Mouse (Mus musculus): ENCODE data around the gene Fblim1.

The Fblim1 gene

DNA sequence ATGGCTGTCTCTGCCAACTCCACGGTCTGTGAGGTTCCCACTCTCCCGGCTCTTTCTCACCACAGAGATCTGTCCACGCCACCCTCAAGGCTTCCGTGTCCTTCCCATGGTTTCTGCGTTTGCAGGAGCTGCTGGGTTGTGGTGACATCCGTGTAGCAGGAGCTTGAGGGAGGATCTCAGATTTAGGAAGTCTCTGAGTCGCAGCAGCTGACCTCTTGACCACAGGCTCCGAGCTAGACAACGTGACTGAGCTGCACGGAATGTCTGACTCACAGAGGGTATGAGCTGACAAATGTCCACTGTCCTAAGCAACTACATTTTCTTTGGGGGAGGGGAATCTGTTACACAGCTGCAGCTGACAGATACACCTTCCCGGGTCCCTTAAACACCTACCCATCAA is at the start of gene Fblim1:
Gene Fblim1, minus strand, starts transcription at position 236 of the 400 bp plus-strand sequence.
- no peak for DNase-seq

DNA sequence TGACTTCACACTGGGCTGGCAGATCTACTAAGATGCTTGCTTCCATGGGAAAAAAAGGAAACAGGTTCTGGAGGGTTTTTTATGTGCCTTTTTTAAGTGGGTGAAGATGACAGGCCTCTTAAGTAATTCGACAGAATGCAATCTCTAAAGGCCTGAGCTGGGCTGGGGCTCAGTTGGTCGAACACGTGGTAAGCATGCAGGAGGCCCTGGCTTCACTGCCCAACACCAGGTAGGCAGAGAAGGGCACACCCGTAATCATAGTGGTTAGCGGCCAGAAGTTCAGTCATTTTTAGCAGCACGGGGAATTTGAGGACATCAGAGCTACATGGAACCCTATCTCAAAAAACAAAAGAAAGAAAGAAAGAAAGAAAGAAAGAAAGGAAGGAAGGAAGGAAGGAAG is 48.6 kb upstream of the Fblim1 start:
- no peak for DNase-seq

DNA sequence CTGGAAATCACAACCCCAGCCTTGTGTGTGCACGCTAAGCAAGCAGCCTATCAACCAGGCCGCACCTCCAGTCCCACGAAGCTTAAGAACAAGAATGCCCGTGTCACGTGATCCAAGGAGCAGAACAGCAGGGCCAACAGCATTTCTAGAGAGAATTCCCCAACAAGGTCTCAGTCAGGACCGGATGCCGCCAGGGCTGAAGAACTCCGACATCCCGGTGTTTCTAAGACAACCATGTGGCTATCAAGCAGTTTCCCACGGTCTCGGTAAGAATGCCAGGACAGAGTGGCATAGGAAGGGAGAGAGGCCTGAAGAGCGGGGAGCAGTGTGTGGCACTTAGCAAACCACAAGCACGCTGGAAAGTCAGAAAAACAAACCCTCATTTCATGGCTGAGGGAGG is 47.9 kb upstream of the Fblim1 start:
- DNase-seq, result no peak

DNA sequence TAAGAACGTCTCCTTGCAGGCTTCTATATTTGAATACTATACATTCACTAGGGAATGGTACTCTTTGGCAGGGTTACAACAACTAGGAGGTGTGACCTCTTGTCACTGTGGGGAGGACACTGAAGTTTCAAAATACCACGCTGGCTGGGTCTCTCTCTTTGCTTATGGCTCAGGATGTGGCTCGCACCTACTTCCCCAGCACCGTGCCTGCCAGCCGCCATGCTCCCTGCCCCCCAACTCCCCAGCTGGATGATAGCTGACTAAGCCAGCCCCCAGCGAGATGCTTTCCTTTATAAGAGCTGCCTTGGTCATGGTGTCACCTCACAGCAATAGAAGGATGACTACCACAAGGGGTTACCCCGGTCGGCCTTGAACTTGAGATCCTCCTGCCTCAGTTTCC is 47.1 kb upstream of the Fblim1 start:
- no peak for DNase-seq

DNA sequence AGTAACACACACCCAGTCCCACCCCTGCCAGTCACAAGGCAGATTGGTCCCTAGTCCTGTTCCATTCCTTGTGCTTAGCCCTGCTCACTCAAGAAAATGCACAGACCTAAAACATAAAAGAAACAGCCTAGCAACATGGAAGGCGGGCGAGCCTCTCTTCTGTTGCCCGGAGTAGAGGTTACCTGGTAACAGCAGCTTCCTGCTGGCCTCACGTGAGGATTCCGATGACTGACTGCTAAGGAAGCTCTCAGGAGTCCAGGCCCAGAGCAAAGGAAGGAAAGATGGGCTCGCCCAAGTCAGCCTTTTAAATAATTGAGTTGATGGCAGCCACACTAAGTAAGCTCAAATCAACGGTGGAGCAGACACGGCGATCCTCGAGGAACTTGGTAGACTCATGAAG is 46.0 kb upstream of the Fblim1 start:
- no peak for DNase-seq

DNA sequence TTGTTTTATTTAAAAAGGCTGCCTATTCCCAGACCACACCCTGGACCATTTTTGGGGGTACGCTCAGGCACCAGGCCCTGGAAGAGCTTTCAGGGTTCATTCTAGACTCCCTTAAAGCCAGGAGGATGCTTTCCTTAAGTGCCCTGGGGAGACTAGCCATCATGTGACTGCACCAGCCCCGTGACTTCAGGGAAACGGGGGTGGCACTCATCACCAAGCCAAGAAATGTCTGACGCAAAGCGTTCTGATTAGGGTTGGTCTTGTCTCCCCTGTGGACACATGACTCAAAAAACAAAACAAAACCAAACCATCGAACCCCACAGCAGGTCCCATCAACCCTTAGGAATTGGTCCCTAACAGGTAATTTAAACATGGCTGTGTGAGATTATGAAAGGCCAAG is 45.4 kb upstream of the Fblim1 start:
- no peak for DNase-seq

DNA sequence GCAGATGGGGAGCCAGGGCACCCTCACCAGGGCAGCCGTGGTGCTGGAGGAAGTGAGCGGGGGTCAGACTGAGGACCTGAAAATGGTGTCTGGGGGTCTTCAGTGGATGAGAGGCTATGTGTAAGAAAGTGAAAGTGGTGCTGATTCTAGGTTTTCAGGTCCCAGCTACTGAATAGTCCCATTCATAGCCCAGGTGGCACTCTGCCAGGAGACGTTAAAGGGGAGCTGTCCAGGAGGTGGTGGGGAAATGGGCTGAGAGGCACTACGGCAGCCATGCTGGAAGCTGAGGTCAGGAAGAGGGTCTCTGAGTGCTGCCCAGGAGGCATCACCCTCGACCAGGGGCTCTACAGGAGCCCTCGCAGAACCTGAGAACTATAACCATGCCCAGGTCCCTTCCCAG is 43.3 kb upstream of the Fblim1 start:
- no peak for DNase-seq

DNA sequence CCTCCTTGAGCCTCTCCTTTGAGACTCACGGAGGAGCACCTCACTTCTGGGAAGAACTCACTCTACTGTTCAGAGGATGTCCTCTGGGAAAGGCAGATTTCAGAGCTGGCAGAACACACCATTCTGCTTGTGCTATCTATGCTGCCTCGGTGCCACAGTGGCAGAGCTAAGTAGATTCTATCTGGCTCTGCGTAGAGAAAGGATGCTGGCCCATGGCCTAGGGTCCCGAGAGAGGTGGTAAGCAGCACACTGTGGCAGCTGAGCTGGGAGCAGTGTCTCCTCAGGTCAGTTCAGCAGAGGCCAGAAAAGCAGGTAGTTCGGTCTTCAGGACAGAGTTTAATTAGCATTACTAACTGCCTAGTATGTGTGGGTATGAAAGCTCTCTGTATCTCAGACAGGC is 42.4 kb upstream of the Fblim1 start:
- DNase-seq, result no peak

DNA sequence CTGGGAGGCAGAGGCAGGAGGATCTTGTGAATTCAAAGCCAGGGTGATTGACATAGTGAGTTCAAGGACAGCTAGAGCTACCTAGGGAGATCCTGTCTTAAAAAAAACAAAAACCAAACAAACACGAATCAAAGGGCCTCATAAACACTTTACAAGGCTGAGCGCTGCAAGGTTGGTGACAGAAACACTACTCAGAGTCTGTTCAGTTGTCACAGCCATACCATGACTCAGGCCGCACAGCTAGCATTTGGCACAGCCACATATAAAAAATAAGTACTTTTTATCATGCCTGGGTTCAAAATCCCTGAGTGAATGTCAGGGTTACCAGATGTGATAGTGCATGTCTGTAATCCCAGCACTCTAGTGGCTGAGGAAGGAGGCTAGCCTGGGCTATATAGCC is 41.3 kb upstream of the Fblim1 start:
- DNase-seq, result no peak

DNA sequence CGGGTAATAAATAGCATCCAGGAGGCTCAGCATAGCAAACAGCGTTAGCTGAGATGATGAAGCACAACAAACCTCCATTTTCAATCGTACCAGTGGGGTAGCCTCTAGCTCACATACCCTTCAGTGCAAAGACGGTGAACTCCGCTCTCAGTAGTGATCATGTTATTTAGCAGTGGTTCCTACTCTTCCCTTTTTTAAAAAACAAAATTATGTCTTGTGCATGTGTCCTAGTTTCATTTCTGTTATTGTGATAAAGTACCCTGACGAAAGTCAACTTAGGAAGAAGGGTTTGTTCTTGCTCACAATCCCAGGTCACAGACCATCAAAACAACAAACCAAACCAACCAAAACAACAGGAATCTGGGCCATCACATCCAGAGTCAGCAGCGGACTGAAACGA is 40.1 kb upstream of the Fblim1 start:
- no peak for DNase-seq

DNA sequence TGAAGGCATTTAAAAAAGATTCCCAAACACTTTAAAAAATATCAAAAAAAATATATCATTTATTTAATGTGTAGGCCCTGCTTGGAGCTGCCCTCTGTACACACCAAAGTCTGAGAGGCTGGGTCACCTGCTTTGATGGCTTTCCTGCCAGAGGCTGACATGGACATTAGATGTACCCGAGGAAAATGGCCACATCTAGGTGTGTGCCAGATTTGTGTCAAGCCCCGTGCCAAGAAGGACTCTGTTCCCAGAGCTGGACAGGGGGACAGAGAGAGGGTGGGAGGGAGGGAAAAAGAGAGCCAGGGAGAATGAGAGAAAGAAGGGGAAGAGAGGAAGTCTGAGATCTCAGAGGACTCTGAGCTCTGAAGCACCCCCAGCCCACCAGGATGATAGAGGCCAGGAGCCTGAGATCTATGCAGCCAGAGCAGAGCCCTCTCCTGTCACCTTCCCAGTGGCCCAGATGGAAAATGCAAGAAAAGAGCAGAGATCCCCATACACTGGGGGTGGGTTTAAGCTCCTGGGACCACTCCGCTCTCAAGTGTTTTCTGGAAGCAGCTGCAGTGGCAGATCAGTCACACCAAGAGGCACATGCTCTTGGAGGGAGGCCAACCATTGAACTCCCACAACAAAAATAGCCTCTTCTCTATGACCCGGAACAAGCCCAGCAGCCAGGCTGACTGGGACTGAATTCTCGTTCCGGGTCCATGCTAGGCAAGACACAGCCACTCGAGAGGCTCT is 37.4 kb upstream of the Fblim1 start:
- DNase-seq, result no peak

DNA sequence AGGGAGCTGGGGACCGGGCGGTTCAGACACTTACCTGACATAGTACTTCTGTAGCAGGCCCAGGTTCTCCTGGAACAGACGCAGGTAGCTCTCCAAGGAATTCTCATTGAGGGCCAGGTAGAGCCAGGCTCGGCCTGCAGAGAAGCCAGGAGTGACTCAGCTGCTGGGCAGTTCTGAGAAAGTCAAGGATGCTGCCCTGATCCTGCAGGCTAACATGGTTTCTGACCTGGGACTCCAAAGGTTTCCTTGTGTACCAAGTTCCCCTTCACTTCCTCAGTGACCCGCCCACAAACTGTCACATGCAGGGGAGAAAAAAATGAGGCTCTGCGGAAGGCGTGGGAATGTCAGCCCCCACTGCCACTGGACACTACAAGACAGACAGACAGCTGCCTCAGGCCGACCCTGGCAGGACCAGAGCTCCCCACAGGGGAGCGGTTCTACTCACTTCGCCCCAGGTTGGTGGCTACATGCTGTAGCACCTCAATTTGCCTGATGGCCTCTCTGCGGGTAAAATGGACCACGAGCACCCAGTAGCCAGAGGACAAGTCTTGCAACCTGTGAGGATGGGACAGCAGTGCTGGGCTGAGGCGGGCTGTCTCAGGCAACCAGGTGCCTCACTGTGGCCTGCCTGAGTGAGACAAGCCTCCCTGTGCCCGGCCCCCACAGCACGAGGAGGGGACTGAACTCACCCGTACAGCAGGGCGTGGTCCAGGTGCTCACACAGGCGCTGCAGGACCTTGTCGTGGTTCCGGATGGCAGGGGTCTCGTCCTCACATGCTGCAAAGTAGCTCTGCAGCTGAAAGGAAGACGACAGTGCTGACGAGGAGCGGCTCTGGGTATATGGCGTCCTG is 36.3 kb upstream of the Fblim1 start:
- no peak for DNase-seq

DNA sequence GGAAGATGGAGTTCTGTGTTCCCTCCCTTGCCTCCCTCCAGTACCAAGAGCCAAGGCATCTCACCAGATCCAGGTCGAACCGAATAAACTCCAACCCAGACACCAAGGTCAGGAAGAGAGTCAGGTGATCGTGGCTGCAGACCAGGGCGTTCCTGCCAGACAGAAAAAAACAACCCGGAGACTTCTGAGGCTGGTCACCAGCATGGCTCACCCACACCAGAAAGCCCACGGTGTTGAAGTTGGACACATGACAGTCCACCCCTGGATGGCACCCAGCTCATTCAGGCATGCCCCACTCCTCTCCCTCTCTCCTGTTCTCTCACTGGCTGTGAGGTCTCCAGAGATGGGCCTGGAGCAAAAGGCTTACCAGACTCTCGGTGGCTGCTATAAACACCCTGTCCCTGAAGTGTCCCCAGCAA is 35.5 kb upstream of the Fblim1 start:
- no peak for DNase-seq

DNA sequence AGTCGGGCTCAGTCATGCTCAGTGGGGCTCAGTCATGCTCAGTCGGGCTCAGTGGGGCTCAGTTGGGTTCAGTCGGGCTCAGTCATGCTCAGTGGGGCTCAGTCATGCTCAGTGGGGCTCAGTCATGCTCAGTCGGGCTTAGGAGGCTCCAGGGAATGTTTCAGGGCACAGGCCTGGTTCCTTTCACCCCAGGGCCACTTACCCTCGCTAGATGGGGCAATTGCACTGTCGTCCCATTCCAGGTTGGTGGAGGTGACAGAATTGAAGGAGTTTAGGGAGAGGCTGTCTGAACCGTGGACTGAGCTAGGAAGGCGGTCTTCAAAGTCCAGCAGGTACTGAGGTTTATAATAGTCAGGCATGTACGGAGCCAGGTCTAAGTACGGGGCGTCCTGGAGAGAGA is 33.6 kb upstream of the Fblim1 start:
- DNase-seq, result no peak

DNA sequence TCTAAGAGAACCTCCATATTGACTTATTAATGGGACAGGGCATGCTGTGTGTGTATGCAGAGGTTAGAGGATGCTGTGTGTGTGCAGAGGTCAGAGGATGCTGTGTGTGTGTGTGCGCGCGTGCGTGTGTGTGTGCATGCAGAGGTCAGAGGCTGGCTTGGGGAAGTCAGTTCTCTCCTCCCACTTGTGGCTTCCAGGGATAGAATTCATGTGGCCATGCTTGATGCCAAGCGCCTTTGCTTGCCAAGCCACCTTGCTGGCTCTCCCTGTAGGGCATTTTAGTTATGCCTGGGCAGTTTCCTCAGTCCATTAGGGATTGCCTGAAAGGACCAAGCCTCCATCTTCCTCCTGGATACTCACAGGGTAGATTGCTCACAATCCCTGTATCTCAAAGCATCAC is 30.8 kb upstream of the Fblim1 start:
- DNase-seq, result no peak

DNA sequence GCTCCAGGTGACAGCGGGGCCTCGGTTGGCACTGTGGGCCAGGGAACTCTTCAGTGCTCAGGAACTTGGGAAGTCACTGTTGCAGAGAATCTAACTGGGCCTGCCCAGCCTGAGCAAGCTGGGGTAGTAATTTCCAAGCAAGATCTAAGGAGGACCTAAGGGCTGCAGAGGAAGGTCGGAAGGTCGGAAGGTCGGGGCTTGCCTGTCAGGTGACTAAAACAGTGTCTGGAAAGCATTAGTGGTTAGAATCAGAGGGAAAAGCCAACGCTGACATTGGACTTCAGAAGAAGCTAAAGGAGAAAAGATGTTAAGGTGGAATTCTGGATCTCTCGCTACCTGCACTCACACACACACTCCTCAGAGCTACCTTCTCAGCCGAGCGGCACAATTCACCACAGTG is 30.1 kb upstream of the Fblim1 start:
- no peak for DNase-seq

DNA sequence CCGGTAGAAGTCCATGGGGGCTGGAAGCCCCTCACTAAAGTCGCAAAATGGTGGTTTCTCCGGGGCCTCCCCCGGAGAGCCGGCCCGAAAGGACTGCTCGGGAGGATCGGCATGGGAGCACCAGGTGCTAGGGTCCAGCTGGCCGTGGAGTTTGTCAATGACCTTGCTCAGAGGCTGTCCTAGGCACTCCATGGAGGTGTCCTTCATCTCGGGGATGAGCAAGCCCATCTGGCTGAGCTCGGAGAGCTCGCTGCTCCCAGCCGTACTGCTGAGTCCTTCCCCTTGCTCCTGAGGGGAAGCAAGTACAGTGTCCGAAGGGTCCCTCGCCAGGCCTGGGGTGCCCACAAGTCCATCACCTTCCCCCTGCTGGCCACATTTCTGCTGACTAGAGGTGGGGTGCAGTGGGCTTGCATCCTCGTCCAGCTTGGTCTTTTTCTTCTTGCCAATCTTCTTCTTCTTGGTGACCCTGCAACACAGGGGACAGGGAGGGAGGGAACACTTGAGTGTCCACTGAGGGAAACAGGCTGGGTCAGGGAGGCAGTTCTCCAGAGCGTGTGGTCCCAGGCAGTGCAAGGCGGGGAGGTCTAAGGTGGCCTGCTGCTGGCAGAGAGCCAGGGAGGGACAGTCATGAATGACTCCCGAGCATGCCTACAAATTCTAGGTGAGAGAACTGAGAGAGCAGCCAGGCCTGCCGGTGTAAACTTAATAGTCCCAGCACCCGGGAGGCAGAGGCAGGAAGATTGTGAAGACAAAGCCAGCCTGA is 26.4 kb upstream of the Fblim1 start:
- DNase-seq, result no peak

DNA sequence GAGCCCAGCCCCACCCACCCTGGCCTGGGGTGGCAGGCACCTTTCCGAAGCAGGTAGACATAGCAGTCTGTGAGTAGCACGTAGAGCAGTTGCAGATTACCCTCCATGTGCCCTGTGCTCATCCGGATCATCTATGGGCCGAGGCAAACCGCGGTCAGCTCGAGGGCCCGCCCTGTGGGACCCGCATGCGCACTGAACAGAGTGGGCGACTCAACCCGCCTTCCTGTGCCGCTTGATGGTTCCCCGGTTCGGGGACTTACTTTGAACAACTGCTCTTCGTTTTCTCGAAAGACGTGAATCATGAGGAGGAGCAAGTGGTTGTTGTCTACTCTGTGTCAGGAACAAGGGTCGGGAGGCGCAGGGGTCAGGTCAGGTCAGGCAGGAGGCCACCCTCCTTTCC is 25.4 kb upstream of the Fblim1 start:
- no peak for DNase-seq

DNA sequence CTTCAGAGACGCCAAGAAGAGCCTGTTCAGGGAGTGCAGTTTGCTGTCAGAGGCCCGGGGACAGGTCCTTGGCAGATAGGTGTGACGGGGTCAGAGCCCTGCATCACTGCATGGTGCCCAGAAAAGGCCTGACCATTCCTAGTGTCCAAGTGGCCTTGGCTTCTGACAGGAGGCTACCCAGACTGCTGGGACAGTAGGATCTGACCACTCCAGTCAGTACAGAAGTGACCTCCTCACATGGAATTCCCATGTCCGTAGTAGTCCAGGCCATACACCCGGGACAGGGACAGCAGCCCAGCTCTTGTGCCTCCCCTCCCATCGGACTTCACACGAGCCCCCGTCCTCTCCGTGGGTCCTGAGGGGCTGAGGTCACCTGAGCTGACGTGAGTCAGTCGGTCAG is 24.1 kb upstream of the Fblim1 start:
- no peak for DNase-seq

DNA sequence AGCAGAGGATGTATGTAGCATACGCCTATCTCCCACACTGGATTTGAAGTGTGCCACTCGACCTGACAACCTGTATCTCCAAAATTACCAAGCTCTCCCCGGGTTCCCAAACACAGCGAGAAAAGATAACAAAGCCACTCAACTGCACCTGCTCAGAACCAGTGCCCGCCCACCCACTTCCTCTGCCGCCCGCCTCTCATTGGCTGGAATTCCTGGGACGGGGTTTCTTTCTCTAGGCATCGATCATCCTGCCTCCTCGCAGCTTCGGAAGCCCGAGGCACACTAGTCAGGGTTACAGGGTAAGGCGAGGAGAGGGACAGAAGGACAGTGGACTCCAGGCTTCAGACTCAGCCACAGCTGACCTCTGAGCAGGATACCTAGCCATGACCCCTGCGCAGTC is 22.8 kb upstream of the Fblim1 start:
- DNase-seq, result no peak

DNA sequence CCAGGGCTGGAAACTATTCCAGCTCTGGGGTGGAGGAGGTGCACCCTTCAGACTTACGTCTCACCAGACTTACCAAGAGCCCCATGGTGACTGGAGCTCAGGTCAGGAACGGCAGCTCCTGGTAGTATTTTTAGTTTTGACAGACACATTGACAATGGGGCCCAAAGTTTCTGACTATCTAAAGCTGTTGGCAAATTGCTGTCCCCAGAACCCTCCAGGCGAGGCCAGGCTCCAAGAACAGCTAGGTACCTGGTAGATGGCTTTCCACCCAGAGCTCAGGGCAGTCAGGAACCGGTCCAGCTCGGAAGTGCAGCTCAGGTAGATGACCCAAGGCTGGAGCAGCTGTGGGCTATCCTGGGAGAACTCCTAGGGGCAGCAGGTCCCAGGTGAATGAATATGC is 21.6 kb upstream of the Fblim1 start:
- DNase-seq, result no peak

DNA sequence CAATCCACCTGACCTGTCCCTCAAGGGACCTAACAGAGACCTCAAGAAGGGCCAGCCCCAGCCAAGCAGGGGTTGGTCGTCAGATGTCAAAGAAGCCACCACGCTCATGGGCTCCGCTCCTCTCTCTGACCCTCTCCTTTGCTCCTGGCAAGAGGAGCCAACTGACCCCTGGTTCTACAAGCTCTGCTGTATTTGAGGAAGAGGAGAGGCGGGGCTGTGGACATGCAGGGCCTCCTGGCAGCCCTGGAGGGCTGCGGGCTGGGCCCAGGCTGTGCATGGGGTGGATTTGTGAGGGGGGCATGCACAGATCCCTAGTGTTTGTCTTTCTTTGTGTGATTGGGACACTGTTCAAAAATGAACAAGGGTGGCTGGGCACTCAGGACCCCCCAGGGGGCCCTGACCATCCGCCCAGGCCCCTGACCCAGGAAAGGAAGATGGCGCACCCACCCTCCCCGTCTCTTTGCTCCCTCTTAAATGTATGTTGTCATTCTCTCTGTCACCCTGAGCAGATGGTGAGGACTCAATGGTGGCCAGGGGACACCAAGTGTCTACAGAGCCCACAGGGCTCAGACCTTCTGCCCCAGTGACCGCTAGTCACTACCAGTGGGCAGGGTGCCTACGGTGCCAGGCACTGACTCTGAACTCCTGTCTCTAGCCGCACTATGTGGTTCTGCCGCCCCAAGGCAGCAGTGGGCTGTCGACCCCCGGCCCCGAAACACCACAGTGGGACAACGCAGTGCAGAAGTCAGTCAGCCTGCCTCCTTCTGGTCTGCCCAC is 20.1 kb upstream of the Fblim1 start:
- no peak for DNase-seq
